Mouse (Mus musculus): ENCODE measurements around the gene Ccnk. TPM values are rescaled to one million over a fixed set of nuclear protein-coding genes. Genes with fewer than 3 reads are reported as not detected.

Gene Ccnk
- polyA plus RNA-seq, 1 experiment from 2014 or later: 2.2 TPM

DNA sequence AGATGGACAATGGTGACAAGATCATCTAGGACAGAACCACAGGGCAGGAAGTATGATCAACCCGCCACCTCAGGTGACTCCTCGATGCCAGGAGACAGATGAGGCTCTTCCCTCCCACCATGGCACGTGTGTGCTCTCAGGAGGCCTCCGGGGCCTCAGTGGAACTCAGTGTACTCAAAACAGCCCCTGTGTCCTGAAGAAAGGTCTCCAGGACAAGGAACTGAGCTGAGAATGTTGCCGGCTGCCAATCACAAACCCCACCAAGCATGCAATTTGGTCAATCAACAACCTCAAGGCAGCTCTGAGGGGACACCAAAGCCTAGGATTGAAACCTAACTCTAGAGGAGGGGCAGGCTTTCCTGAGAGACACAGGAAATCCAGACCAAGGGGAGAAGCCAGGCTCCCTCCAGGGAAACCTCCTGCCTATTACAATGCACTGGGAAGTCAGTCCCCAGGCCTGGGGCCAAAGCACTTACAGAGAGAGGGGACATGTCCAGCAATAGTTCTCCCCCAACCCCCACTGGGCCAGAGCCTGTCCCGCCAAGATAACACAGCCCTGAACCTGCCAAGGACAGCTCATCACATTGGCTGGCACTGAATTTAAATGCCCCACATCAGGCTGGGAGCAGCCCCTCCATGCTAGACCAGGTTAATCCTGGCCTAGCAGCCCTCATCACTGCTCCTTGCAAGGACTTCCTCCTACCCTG, 58.1 kb downstream of the Ccnk start:
- Histone ChIP-seq H3K4me1 (ENCODE audit: control insufficient read depth, insufficient read depth, low read depth, low read length) (peaks cover 57% of the 10 kb centered on the region), H3K4me2 (ENCODE audit: low read length) (no peak overlapping the region), H3K4me3 (ENCODE audit: low read length) (no peak overlapping the region), H3K27me3 (replicated peaks; ENCODE audit: control insufficient read depth, insufficient read depth, low read length) (no peaks in the 10 kb centered on the region), H3K9ac (ENCODE audit: low read depth, low read length) (no peak overlapping the region), H3K9me3 (ENCODE audit: control insufficient read depth, low read length) (no peaks in the 10 kb centered on the region), H3K27ac (ENCODE audit: low read depth, low read length) (no peak overlapping the region), H3K36me3 (ENCODE audit: control insufficient read depth, insufficient read depth, low read length) (no peaks in the 10 kb centered on the region)
- no peak for ATAC-seq
- 58% methylated on average over 6 of the region's 6 CpGs for WGBS

- Histone ChIP-seq H3K9ac (ENCODE audit: low read depth, low read length) (no peak overlapping the region), H3K4me1 (ENCODE audit: control insufficient read depth, insufficient read depth, low read depth, low read length) (peaks cover 62% of the 10 kb centered on the region), H3K4me2 (ENCODE audit: low read length) (no peak overlapping the region), H3K9me3 (ENCODE audit: control insufficient read depth, low read length) (no peaks in the 10 kb centered on the region), H3K27ac (ENCODE audit: low read depth, low read length) (no peak overlapping the region), H3K36me3 (ENCODE audit: control insufficient read depth, insufficient read depth, low read length) (no peaks in the 10 kb centered on the region), H3K27me3 (replicated peaks; ENCODE audit: control insufficient read depth, insufficient read depth, low read length) (no peaks in the 10 kb centered on the region), H3K4me3 (ENCODE audit: low read length) (no peak overlapping the region)
- ATAC-seq: no peak
- WGBS: 70% methylated on average over 17 of the region's 17 CpGs
Measured at GRCm38 (mm10) chr12:108238395-108239035, 59.1 kb downstream of the Ccnk start.

- H3K36me3 ChIP-seq (ENCODE audit: control insufficient read depth, insufficient read depth, low read length): no peaks in the 10 kb centered on the region
- no peak overlapping the region for H3K4me2 ChIP-seq (ENCODE audit: low read length)
- no peaks in the 10 kb centered on the region for H3K9me3 ChIP-seq (ENCODE audit: control insufficient read depth, low read length)
- peaks cover 70% of the 10 kb centered on the region for H3K4me1 ChIP-seq (ENCODE audit: control insufficient read depth, insufficient read depth, low read depth, low read length)
- 34% methylated on average over 5 of the region's 5 CpGs for WGBS
- no peak overlapping the region for H3K4me3 ChIP-seq (ENCODE audit: low read length)
- peak overlapping the region; percentile 41; the same call in 1 of the 2 replicates for H3K27ac ChIP-seq (ENCODE audit: low read depth, low read length)
- peak; percentile 41 for ATAC-seq
- no peaks in the 10 kb centered on the region for H3K27me3 ChIP-seq (replicated peaks; ENCODE audit: control insufficient read depth, insufficient read depth, low read length)
- no peak overlapping the region for H3K9ac ChIP-seq (ENCODE audit: low read depth, low read length)
Measured at GRCm38 (mm10) chr12:108239441-108239840, 60.1 kb downstream of the Ccnk start.

DNA sequence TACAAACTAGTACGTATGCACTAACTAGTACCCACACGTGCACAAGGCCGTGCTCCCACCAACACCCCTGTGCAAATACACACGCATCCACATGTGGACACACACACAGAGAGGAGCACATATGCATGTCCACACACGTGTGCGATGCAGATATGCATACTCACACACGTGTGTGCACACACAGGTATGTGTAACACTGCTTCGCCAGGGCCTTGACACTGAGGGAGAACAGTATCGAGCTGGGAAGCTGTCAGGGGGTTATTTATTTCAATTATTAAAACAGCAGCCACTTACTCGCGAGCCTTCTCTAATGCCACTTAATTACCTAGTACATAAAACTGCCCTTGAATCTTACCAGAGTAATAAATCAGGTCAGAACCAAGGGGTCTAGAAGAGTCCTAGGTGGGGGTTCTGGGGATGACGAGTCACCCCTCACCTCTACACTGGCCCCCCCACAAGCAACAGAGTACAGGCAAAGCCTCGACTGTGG, 61.1 kb downstream of the Ccnk start:
- ATAC-seq: no peak
- peak overlapping the region; percentile 20 for H3K4me2 ChIP-seq (ENCODE audit: low read length)
- peak overlapping the region; percentile 47; the same call in 1 of the 2 replicates for H3K9ac ChIP-seq (ENCODE audit: low read depth, low read length)
- H3K36me3 ChIP-seq (ENCODE audit: control insufficient read depth, insufficient read depth, low read length): no peaks in the 10 kb centered on the region
- 46% methylated on average over 13 of the region's 13 CpGs for WGBS
- peak overlapping the region; percentile 74 for H3K27ac ChIP-seq (ENCODE audit: low read depth, low read length)
- no peak overlapping the region for H3K4me3 ChIP-seq (ENCODE audit: low read length)
- no peaks in the 10 kb centered on the region for H3K9me3 ChIP-seq (ENCODE audit: control insufficient read depth, low read length)
- no peaks in the 10 kb centered on the region for H3K27me3 ChIP-seq (replicated peaks; ENCODE audit: control insufficient read depth, insufficient read depth, low read length)
- peaks cover 80% of the 10 kb centered on the region for H3K4me1 ChIP-seq (ENCODE audit: control insufficient read depth, insufficient read depth, low read depth, low read length)

- H3K36me3 ChIP-seq (ENCODE audit: control insufficient read depth, insufficient read depth, low read length): no peaks in the 10 kb centered on the region
- WGBS: 11% methylated on average over 19 of the region's 21 CpGs
- no peaks in the 10 kb centered on the region for H3K27me3 ChIP-seq (replicated peaks; ENCODE audit: control insufficient read depth, insufficient read depth, low read length)
- H3K4me3 ChIP-seq (ENCODE audit: low read length): no peak overlapping the region
- peak overlapping the region; percentile 47; the same call in 1 of the 2 replicates for H3K9ac ChIP-seq (ENCODE audit: low read depth, low read length)
- peak overlapping the region; percentile 74 for H3K27ac ChIP-seq (ENCODE audit: low read depth, low read length)
- H3K4me1 ChIP-seq (ENCODE audit: control insufficient read depth, insufficient read depth, low read depth, low read length): peaks cover 83% of the 10 kb centered on the region
- no peaks in the 10 kb centered on the region for H3K9me3 ChIP-seq (ENCODE audit: control insufficient read depth, low read length)
- peak; percentile 49 for ATAC-seq
- peak overlapping the region; percentile 20 for H3K4me2 ChIP-seq (ENCODE audit: low read length)
Measured at GRCm38 (mm10) chr12:108240953-108241588, 61.7 kb downstream of the Ccnk start.

GRCm38 (mm10) chr12:108241626-108242025, 62.2 kb downstream of the Ccnk start:
- peak overlapping the region; percentile 5; the same call in 1 of the 2 replicates for H3K4me2 ChIP-seq (ENCODE audit: low read length)

DNA sequence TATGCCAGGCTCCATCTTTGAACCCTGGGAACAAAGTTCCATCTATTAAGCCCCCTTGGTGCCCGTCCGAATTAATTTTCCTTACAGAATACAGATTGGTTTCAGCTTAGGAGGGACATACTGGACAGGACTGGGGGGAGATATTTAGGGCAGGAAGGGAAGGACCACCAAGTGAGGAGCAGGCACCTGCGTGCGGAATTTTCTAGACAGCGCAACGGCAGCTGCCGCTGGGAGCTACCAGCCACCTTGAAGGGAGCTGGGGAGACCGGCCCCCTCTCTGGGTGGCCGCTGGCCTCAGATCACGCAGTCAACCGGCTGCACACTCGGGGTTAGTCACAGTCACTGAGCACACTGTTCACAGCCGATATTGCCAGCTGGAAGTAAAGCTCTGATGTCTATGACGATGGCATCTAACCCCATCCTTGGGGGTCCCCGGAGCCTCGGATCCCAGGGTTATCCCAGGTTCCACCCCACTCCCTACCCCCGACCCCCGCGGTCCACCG, 62.9 kb downstream of the Ccnk start:
- Histone ChIP-seq H3K4me1 (ENCODE audit: control insufficient read depth, insufficient read depth, low read depth, low read length) (peaks cover 78% of the 10 kb centered on the region), H3K36me3 (ENCODE audit: control insufficient read depth, insufficient read depth, low read length) (no peaks in the 10 kb centered on the region), H3K4me2 (ENCODE audit: low read length) (no peak overlapping the region), H3K4me3 (ENCODE audit: low read length) (no peak overlapping the region), H3K27me3 (replicated peaks; ENCODE audit: control insufficient read depth, insufficient read depth, low read length) (no peaks in the 10 kb centered on the region), H3K9ac (ENCODE audit: low read depth, low read length) (no peak overlapping the region), H3K27ac (ENCODE audit: low read depth, low read length) (no peak overlapping the region), H3K9me3 (ENCODE audit: control insufficient read depth, low read length) (no peaks in the 10 kb centered on the region)
- no peak for ATAC-seq
- 31% methylated on average over 20 of the region's 20 CpGs for WGBS

More at GRCm38 (mm10) chr12:108241626-108242025, 62.2 kb downstream of the Ccnk start:
- Histone ChIP-seq H3K9ac (ENCODE audit: low read depth, low read length) (no peak overlapping the region), H3K4me1 (ENCODE audit: control insufficient read depth, insufficient read depth, low read depth, low read length) (peaks cover 84% of the 10 kb centered on the region), H3K27me3 (replicated peaks; ENCODE audit: control insufficient read depth, insufficient read depth, low read length) (no peaks in the 10 kb centered on the region), H3K36me3 (ENCODE audit: control insufficient read depth, insufficient read depth, low read length) (no peaks in the 10 kb centered on the region), H3K4me3 (ENCODE audit: low read length) (no peak overlapping the region), H3K9me3 (ENCODE audit: control insufficient read depth, low read length) (no peaks in the 10 kb centered on the region), H3K27ac (ENCODE audit: low read depth, low read length) (peak overlapping the region; percentile 74)
- 31% methylated on average over 6 of the region's 6 CpGs for WGBS
- no peak for ATAC-seq

GRCm38 (mm10) chr12:108244778-108245177, 65.4 kb downstream of the Ccnk start:
- H3K36me3 ChIP-seq (ENCODE audit: control insufficient read depth, insufficient read depth, low read length): no peaks in the 10 kb centered on the region
- H3K9ac ChIP-seq (ENCODE audit: low read depth, low read length): peak overlapping the region; percentile 29
- H3K27me3 ChIP-seq (replicated peaks; ENCODE audit: control insufficient read depth, insufficient read depth, low read length): no peaks in the 10 kb centered on the region
- H3K4me2 ChIP-seq (ENCODE audit: low read length): no peak overlapping the region; the same call in 1 of the 2 replicates
- WGBS: 5% methylated on average over 8 of the region's 8 CpGs
- H3K9me3 ChIP-seq (ENCODE audit: control insufficient read depth, low read length): no peaks in the 10 kb centered on the region
- H3K4me3 ChIP-seq (ENCODE audit: low read length): no peak overlapping the region
- peak overlapping the region; percentile 55 for H3K27ac ChIP-seq (ENCODE audit: low read depth, low read length)
- ATAC-seq: no peak
- peaks cover 59% of the 10 kb centered on the region for H3K4me1 ChIP-seq (ENCODE audit: control insufficient read depth, insufficient read depth, low read depth, low read length)

- no peak overlapping the region; the same call in 1 of the 2 replicates for H3K9ac ChIP-seq (ENCODE audit: low read depth, low read length)
- no peaks in the 10 kb centered on the region for H3K36me3 ChIP-seq (ENCODE audit: control insufficient read depth, insufficient read depth, low read length)
- WGBS: 35% methylated on average over 9 of the region's 9 CpGs
- H3K4me2 ChIP-seq (ENCODE audit: low read length): no peak overlapping the region
- H3K27ac ChIP-seq (ENCODE audit: low read depth, low read length): no peak overlapping the region
- H3K4me1 ChIP-seq (ENCODE audit: control insufficient read depth, insufficient read depth, low read depth, low read length): peaks cover 52% of the 10 kb centered on the region
- ATAC-seq: no peak
- no peaks in the 10 kb centered on the region for H3K9me3 ChIP-seq (ENCODE audit: control insufficient read depth, low read length)
- H3K4me3 ChIP-seq (ENCODE audit: low read length): no peak overlapping the region
- H3K27me3 ChIP-seq (replicated peaks; ENCODE audit: control insufficient read depth, insufficient read depth, low read length): no peaks in the 10 kb centered on the region
Measured at GRCm38 (mm10) chr12:108245579-108245978, 66.2 kb downstream of the Ccnk start.
